Mouse (Mus musculus): ENCODE measurements around the gene Myl9. TPM values are rescaled to one million over a fixed set of nuclear protein-coding genes. Genes with fewer than 3 reads are reported as not detected.

The Myl9 gene
- polyA plus RNA-seq, 1 experiment, result 100 TPM

DNA sequence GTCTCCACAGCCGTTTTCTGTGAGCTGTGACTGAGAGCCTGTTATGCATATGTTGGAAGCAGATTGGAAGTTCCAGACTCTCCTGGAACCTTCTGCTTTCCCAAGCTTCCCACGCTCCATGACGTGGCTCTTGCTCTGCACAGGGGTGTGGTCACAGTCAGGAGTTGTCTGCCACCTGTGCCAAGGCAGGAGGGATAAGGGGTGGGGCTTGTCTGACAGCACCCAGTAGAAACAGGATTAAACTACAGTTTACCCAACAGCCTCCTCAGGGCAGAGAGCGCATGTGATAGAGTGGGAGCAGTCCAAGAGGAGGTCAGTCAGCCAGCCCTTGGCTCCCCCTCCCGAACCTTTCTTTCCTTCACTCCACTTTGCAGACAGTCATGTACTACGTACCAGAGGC, 43.1 kb upstream of the Myl9 start:
- H3K27ac ChIP-seq (ENCODE audit: insufficient read depth, low read length), result no peak overlapping the region
- H3K4me3 ChIP-seq (ENCODE audit: extremely low read depth, insufficient read depth, insufficient read length), result no peak overlapping the region
- H3K36me3 ChIP-seq (ENCODE audit: control insufficient read depth, insufficient read depth, low read length), result no peaks in the 10 kb centered on the region
- WGBS, result 82% methylated on average over 6 of the region's 6 CpGs
- H3K27me3 ChIP-seq (ENCODE audit: control insufficient read depth, insufficient read depth, low read length), result no peaks in the 10 kb centered on the region
- H3K4me1 ChIP-seq (ENCODE audit: control insufficient read depth, insufficient read depth, insufficient read length), result peaks cover 14% of the 10 kb centered on the region; the same call in 1 of the 2 replicates
- no peak for TF ChIP-seq CTCF (IDR thresholded peaks at IDR 0.05; ENCODE audit: extremely low read depth, insufficient read depth, insufficient read length, insufficient replicate concordance)
- TF ChIP-seq POLR2A (IDR thresholded peaks at IDR 0.05; ENCODE audit: low read depth, low read length), result no peak
- DNase-seq (ENCODE audit: low read depth in 1 of 2, low spot score in 2 of 2), result no peak

DNA sequence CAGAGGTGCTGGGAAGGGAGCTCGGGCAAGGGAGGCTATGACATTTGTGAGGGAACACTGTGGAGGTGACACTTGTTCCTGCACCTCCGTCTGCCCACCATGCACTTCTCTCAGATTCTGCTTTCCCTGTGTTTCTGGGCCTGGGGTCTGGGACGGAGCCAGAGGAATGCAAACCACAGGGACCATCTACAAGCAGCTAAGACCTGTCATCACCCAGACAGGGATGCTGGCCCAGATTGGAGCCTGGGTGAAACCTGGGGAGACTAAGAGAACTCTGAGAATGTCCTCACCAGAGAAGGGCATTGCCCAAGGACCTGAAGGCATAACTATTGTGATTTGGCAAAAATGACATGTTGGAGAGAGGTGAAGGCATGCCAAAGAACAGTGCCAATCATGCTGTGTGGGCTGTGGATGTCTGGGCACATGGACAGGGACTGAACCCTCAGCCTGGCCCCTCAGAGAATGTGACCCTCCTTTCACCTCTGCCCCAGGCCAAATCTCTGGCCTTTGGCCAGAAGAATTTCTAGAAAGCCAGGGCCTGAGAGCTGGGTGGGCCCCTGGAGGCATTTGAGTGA, 39.4 kb upstream of the Myl9 start:
- no peaks in the 10 kb centered on the region for H3K36me3 ChIP-seq (ENCODE audit: control insufficient read depth, insufficient read depth, low read length)
- H3K4me1 ChIP-seq (ENCODE audit: control insufficient read depth, insufficient read depth, insufficient read length), result peaks cover 19% of the 10 kb centered on the region; the same call in 1 of the 2 replicates
- 91% methylated on average over 3 of the region's 3 CpGs for WGBS
- DNase-seq (ENCODE audit: low read depth in 1 of 2, low spot score in 2 of 2), result no peak
- H3K27ac ChIP-seq (ENCODE audit: insufficient read depth, low read length), result no peak overlapping the region
- H3K27me3 ChIP-seq (ENCODE audit: control insufficient read depth, insufficient read depth, low read length), result no peaks in the 10 kb centered on the region
- TF ChIP-seq CTCF (IDR thresholded peaks at IDR 0.05; ENCODE audit: extremely low read depth, insufficient read depth, insufficient read length, insufficient replicate concordance) (no peak), POLR2A (IDR thresholded peaks at IDR 0.05; ENCODE audit: low read depth, low read length) (no peak)
- no peak overlapping the region for H3K4me3 ChIP-seq (ENCODE audit: extremely low read depth, insufficient read depth, insufficient read length)

DNA sequence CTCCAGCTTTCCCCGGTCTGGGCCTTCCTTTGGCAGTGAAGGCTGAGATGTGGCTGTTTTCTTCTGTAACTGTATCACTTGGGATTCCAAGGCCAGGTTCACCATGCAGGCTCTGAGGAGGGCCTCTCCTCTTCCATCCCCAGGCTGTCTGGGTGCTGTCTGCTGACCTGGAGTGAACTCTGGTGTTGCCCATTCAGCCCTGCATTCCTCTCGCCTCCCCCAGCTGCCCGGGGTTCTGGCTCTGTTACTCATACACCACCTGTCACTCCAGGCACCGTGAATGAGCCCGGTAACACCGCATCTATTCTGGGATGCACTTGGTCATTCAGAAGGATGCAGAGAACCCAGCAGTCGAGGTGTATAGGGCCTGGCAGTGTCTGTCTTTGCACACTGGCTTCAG, 38.4 kb upstream of the Myl9 start:
- Histone ChIP-seq H3K4me3 (ENCODE audit: extremely low read depth, insufficient read depth, insufficient read length) (no peak overlapping the region), H3K27ac (ENCODE audit: insufficient read depth, low read length) (no peak overlapping the region), H3K4me1 (ENCODE audit: control insufficient read depth, insufficient read depth, insufficient read length) (peaks cover 16% of the 10 kb centered on the region; the same call in 1 of the 2 replicates), H3K27me3 (ENCODE audit: control insufficient read depth, insufficient read depth, low read length) (no peaks in the 10 kb centered on the region), H3K36me3 (ENCODE audit: control insufficient read depth, insufficient read depth, low read length) (no peaks in the 10 kb centered on the region)
- 72% methylated on average over 7 of the region's 7 CpGs for WGBS
- TF ChIP-seq CTCF (IDR thresholded peaks at IDR 0.05; ENCODE audit: extremely low read depth, insufficient read depth, insufficient read length, insufficient replicate concordance) (no peak), POLR2A (IDR thresholded peaks at IDR 0.05; ENCODE audit: low read depth, low read length) (no peak)
- DNase-seq (ENCODE audit: low read depth in 1 of 2, low spot score in 2 of 2), result no peak

DNA sequence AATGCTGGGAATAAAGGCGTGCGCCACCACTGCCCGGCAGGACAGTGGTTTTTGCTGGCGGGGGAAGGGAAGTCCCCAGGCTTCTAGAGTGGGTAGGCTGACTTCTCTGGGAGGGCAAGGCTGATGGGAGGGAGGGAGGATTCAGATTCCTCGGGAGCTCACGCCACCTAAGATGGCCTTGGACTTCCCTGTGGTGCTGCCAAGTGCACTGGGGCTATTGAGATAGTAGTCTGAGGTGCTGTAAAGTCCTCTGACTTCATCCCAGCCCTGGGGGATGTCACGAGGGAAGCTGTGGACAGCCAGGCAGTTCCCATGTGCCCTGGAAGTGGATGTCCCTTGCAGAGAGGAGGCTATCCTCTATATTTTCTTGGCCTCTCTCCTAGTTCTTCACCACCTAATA, 37.2 kb upstream of the Myl9 start:
- WGBS, result 82% methylated on average over 7 of the region's 7 CpGs
- Histone ChIP-seq H3K27ac (ENCODE audit: insufficient read depth, low read length) (no peak overlapping the region), H3K36me3 (ENCODE audit: control insufficient read depth, insufficient read depth, low read length) (no peaks in the 10 kb centered on the region), H3K4me1 (ENCODE audit: control insufficient read depth, insufficient read depth, insufficient read length) (peaks cover 10% of the 10 kb centered on the region; the same call in 1 of the 2 replicates), H3K27me3 (ENCODE audit: control insufficient read depth, insufficient read depth, low read length) (no peaks in the 10 kb centered on the region), H3K4me3 (ENCODE audit: extremely low read depth, insufficient read depth, insufficient read length) (no peak overlapping the region)
- TF ChIP-seq POLR2A (IDR thresholded peaks at IDR 0.05; ENCODE audit: low read depth, low read length), result no peak
- no peak for TF ChIP-seq CTCF (IDR thresholded peaks at IDR 0.05; ENCODE audit: extremely low read depth, insufficient read depth, insufficient read length, insufficient replicate concordance)
- no peak for DNase-seq (ENCODE audit: low read depth in 1 of 2, low spot score in 2 of 2)

DNA sequence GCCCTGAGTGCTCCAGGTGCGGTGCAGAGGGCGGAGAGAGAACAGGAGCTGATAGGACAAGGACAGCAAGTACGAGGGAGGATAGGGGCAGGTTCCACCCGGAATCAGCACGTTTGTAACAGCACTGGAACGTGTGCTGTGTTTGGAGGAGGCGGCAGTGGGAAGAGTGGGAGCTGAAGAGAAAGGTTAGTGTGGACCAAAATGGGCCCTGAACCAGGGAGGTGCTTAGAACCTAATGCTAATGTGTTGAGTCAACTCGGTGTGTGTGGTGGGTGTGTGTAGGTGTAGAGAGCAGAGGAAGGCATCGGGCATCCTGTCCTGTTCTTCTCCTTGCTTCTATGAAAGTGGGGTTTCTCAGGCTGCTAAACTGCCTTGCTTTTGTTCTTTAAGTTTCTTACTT, 34.0 kb upstream of the Myl9 start:
- Histone ChIP-seq H3K27ac (ENCODE audit: insufficient read depth, low read length) (no peak overlapping the region), H3K4me3 (ENCODE audit: extremely low read depth, insufficient read depth, insufficient read length) (no peak overlapping the region), H3K27me3 (ENCODE audit: control insufficient read depth, insufficient read depth, low read length) (no peaks in the 10 kb centered on the region), H3K36me3 (ENCODE audit: control insufficient read depth, insufficient read depth, low read length) (peaks cover 5% of the 10 kb centered on the region), H3K4me1 (ENCODE audit: control insufficient read depth, insufficient read depth, insufficient read length) (peaks cover 10% of the 10 kb centered on the region; the same call in 1 of the 2 replicates)
- TF ChIP-seq CTCF (IDR thresholded peaks at IDR 0.05; ENCODE audit: extremely low read depth, insufficient read depth, insufficient read length, insufficient replicate concordance) (no peak), POLR2A (IDR thresholded peaks at IDR 0.05; ENCODE audit: low read depth, low read length) (no peak)
- 85% methylated on average over 9 of the region's 9 CpGs for WGBS
- no peak for DNase-seq (ENCODE audit: low read depth in 1 of 2, low spot score in 2 of 2)

DNA sequence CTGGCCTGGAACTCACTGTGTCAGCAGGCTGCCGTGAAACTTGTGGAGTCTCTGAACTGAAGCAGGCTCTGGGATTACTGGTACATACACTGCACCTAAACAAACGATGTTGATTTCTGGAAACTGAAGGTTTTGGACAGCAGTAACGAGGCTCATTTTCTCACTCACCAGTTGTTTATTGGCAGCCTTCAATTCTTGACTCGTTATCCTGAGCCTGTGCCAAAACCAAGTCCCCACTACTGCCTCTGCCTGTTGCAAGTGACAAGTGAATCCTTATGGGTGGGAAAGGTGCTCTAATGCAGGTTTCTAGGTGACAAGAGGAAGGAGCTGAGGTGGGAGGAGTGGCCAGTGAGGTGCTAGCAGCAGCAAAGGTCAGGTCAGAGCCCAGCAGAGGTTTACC, 33.2 kb upstream of the Myl9 start:
- H3K4me3 ChIP-seq (ENCODE audit: extremely low read depth, insufficient read depth, insufficient read length), result no peak overlapping the region
- H3K36me3 ChIP-seq (ENCODE audit: control insufficient read depth, insufficient read depth, low read length), result peaks cover 12% of the 10 kb centered on the region
- no peaks in the 10 kb centered on the region for H3K27me3 ChIP-seq (ENCODE audit: control insufficient read depth, insufficient read depth, low read length)
- no peak overlapping the region for H3K27ac ChIP-seq (ENCODE audit: insufficient read depth, low read length)
- 82% methylated on average over 4 of the region's 4 CpGs for WGBS
- DNase-seq (ENCODE audit: low read depth in 1 of 2, low spot score in 2 of 2), result no peak
- no peak for TF ChIP-seq CTCF (IDR thresholded peaks at IDR 0.05; ENCODE audit: extremely low read depth, insufficient read depth, insufficient read length, insufficient replicate concordance)
- TF ChIP-seq POLR2A (IDR thresholded peaks at IDR 0.05; ENCODE audit: low read depth, low read length), result no peak
- peaks cover 8% of the 10 kb centered on the region; the same call in 1 of the 2 replicates for H3K4me1 ChIP-seq (ENCODE audit: control insufficient read depth, insufficient read depth, insufficient read length)

DNA sequence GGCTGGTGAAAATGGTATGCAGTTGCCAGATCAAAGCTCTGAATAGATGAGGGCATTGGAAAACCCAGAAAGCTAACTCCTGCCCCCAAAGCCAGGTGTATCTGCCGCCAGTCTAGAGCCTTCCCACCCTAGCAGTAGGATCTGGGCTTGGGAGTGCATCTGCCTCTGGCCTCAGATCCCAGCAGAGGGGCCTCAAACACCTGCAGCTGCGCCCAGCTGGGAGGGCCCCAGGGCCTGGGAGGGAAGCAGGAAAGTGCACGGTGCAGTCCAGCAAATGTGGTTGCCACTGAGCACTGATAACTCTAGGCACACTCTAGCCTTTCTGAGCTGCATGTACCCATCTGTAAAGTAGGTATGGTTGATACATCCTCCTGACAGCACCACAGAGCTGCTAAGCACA, 32.0 kb upstream of the Myl9 start:
- no peak for DNase-seq (ENCODE audit: low read depth in 1 of 2, low spot score in 2 of 2)
- Histone ChIP-seq H3K27me3 (ENCODE audit: control insufficient read depth, insufficient read depth, low read length) (no peaks in the 10 kb centered on the region), H3K4me3 (ENCODE audit: extremely low read depth, insufficient read depth, insufficient read length) (no peak overlapping the region), H3K27ac (ENCODE audit: insufficient read depth, low read length) (no peak overlapping the region), H3K4me1 (ENCODE audit: control insufficient read depth, insufficient read depth, insufficient read length) (peaks cover 8% of the 10 kb centered on the region; the same call in 1 of the 2 replicates), H3K36me3 (ENCODE audit: control insufficient read depth, insufficient read depth, low read length) (peaks cover 20% of the 10 kb centered on the region)
- TF ChIP-seq POLR2A (IDR thresholded peaks at IDR 0.05; ENCODE audit: low read depth, low read length) (no peak), CTCF (IDR thresholded peaks at IDR 0.05; ENCODE audit: extremely low read depth, insufficient read depth, insufficient read length, insufficient replicate concordance) (no peak)
- WGBS, result 58% methylated on average over 3 of the region's 3 CpGs

All from spleen, adult 2 months (tissue).